Mouse (Mus musculus) lung, postnatal 36 days (tissue): ENCODE results near the gene 1810009A15Rik.

Experiments
- DNase-seq: peaks from one replicate; pipeline ENCODE4 v3.0.0; 2022; ENCODE audit warnings: mixed read lengths

The 1810009A15Rik gene

GRCm38 (mm10) chr19:8921741-8922140 lies 33.1 kb downstream of the 1810009A15Rik start:
- DNase-seq: no peak

- no peak for DNase-seq
These were observed 38.1 kb downstream of the 1810009A15Rik start for GRCm38 (mm10) chr19:8926766-8927165.

- no peak for DNase-seq
These were observed 39.4 kb downstream of the 1810009A15Rik start for GRCm38 (mm10) chr19:8927891-8928525.

GRCm38 (mm10) chr19:8928689-8929223 lies 40.1 kb downstream of the 1810009A15Rik start:
- no peak for DNase-seq

- DNase-seq: peak; percentile 96
These were observed 40.8 kb downstream of the 1810009A15Rik start, which contains the start of the genes Rom1 and Eml3 for GRCm38 (mm10) chr19:8929224-8930088. Gene Rom1, minus strand, starts transcription at chr19:8929356. Gene Eml3, plus strand, starts transcription at chr19:8929552.

GRCm38 (mm10) chr19:8930117-8930516 lies 41.5 kb downstream of the 1810009A15Rik start:
- DNase-seq: no peak

- DNase-seq: no peak
These were observed 42.1 kb downstream of the 1810009A15Rik start for GRCm38 (mm10) chr19:8930771-8931170.

GRCm38 (mm10) chr19:8936736-8937135 lies 48.1 kb downstream of the 1810009A15Rik start:
- no peak for DNase-seq
